Mouse (Mus musculus) ES-E14 (cell line): ENCODE measurements at regions not wholly inside any gene's neighbourhood (a gene's known extent, or its start where the extent isn't known, plus 50 kb on each side); places are given as distances from the start of the nearest gene placed in this dataset.

Experiments used
- DNase-seq: peaks from one replicate; pipeline ENCODE4 v3.0.0-alpha.2; 2013; ENCODE audit warnings: low read depth, low spot score
- H3K27ac ChIP-seq: 2 replicates; pipeline ENCODE4 v1.5.1; 2012; ENCODE audit warnings: low read depth, mild to moderate bottlenecking, low read length, moderate library complexity, mixed read lengths; ENCODE audit not compliant: poor library complexity, insufficient read depth, severe bottlenecking
- H3K36me3 ChIP-seq: 2 replicates; pipeline ENCODE4 v1.6.1; 2012; ENCODE audit warnings: mild to moderate bottlenecking, low read length, moderate library complexity, mixed read lengths; ENCODE audit not compliant: control insufficient read depth, poor library complexity, insufficient read depth, severe bottlenecking
- H3K4me1 ChIP-seq, 2 experiments: fragments of 150-350 bp in 1 of 2; sonication (generic) in 1 of 2; 2 replicates each; pipeline ENCODE4 v1.6.1; 2012; ENCODE audit warnings: low read length in 2 of 2, mild to moderate bottlenecking in 1 of 2, mixed read lengths in 1 of 2; ENCODE audit not compliant: control insufficient read depth in 2 of 2, insufficient read depth in 2 of 2, poor library complexity in 1 of 2
- H3K4me3 ChIP-seq, 2 experiments: fragments of 150-350 bp in 1 of 2; sonication (generic) in 1 of 2; 2 replicates each; pipeline ENCODE4 v1.5.1; 2012; ENCODE audit warnings: low read length in 2 of 2, low read depth in 1 of 2, mild to moderate bottlenecking in 1 of 2, mixed read lengths in 1 of 2; ENCODE audit not compliant: insufficient read depth in 1 of 2, poor library complexity in 1 of 2, severe bottlenecking in 1 of 2
- H3K9ac ChIP-seq: 2 replicates; pipeline ENCODE4 v1.6.1; 2012; ENCODE audit warnings: low read depth, mild to moderate bottlenecking, low read length, mixed read lengths; ENCODE audit not compliant: poor library complexity, insufficient read depth, severe bottlenecking
- H3K9me3 ChIP-seq: fragments of 150-350 bp; sonication (generic); 2 replicates; pipeline ENCODE4 v1.6.1; 2012; ENCODE audit warnings: low read depth, mild to moderate bottlenecking, low read length; ENCODE audit not compliant: control insufficient read depth, insufficient read depth
- CHD2 ChIP-seq: IDR thresholded peaks from 2 replicates; pipeline ENCODE4 v1.6.1; 2014; ENCODE audit warnings: mild to moderate bottlenecking, low read depth, low read length, inconsistent platforms
- HCFC1 ChIP-seq: IDR thresholded peaks from 2 replicates; pipeline ENCODE4 v1.6.1; 2012; ENCODE audit warnings: low read length, inconsistent platforms, borderline replicate concordance; ENCODE audit not compliant: insufficient read depth
- MAFK ChIP-seq: IDR thresholded peaks from 2 replicates; pipeline ENCODE4 v1.6.1; 2014; ENCODE audit warnings: mild to moderate bottlenecking, low read depth, low read length, inconsistent platforms; ENCODE audit not compliant: insufficient read depth
- ZC3H11A ChIP-seq: IDR thresholded peaks from 2 replicates; pipeline ENCODE4 v1.6.1; 2012; ENCODE audit warnings: low read depth, mild to moderate bottlenecking, inconsistent platforms, low read length, borderline replicate concordance
- ZNF384 ChIP-seq: IDR thresholded peaks from 2 replicates; pipeline ENCODE4 v1.6.1; 2012; ENCODE audit warnings: low read depth, low read length, inconsistent platforms
- in situ Hi-C, 2 experiments: fragments of 600-800 bp; cut with MboI; formaldehyde crosslinking; loops; one replicate each; pipeline ENCODE4 v1.15.1; 2025; ENCODE audit warnings: low sequenced_read_pairs in 2 of 2, inconsistent platforms in 1 of 2; ENCODE audit not compliant: unreplicated experiment in 2 of 2

DNA sequence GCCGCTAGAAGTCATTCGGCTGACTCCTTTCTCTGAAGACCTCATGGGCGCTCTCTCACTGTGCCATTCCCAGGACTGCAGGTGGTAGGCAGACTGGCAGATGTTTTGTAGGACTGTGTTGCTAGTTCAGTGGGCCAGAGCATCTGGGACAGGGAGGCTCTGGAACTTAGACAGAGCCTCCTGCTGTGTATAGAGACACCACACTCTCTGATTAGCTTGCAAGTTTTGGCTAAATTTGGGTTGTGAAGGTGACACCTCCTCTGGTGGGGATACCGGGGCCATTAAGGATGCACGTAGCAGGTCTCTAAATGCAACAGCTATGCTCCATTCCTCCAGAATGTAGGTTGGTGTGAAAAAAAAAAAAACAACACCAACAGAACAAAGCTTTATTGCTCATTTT, 171.4 kb upstream of the Ppp2r3a start:
- no peaks in the 10 kb centered on the region for H3K36me3 ChIP-seq
- TF ChIP-seq CHD2: no peak
- TF ChIP-seq HCFC1: no peak
- TF ChIP-seq ZNF384: no peak
- TF ChIP-seq ZC3H11A: no peak
- no peak for TF ChIP-seq MAFK
- no peaks in the 10 kb centered on the region for H3K4me1 ChIP-seq
- no peak overlapping the region for H3K4me3 ChIP-seq
- DNase-seq: no peak
- no peak overlapping the region for H3K27ac ChIP-seq
- no peak overlapping the region for H3K9ac ChIP-seq
- no peaks in the 10 kb centered on the region for H3K9me3 ChIP-seq
- in situ Hi-C loops: no loop called here

DNA sequence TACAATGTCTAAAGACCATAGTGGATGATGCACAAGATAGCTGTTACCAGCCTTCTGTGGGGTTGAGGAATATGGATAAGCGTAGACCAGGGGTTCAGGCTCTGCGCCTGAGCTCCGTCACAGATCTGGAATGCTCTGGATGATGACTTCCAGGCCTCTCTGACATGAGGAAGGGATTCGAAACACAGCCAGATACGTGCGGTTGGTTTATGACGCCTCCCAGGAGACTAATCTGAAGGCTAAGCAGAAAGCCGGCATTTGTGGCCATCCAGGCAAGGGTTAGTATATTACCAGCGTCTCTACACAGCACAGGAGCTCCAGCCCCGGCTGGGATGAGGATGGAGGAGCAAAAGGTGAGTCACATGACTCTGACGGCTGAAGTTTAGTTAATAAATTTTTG, 170.4 kb upstream of the Ppp2r3a start:
- H3K27ac ChIP-seq: no peak overlapping the region
- DNase-seq: no peak
- H3K4me1 ChIP-seq: no peaks in the 10 kb centered on the region
- H3K4me3 ChIP-seq: no peak overlapping the region
- H3K36me3 ChIP-seq: no peaks in the 10 kb centered on the region
- no peak overlapping the region for H3K9ac ChIP-seq
- no peaks in the 10 kb centered on the region for H3K9me3 ChIP-seq
- in situ Hi-C loops: no loop called here
- TF ChIP-seq ZC3H11A (no peak), ZNF384 (no peak), CHD2 (no peak), HCFC1 (no peak), MAFK (no peak)

DNA sequence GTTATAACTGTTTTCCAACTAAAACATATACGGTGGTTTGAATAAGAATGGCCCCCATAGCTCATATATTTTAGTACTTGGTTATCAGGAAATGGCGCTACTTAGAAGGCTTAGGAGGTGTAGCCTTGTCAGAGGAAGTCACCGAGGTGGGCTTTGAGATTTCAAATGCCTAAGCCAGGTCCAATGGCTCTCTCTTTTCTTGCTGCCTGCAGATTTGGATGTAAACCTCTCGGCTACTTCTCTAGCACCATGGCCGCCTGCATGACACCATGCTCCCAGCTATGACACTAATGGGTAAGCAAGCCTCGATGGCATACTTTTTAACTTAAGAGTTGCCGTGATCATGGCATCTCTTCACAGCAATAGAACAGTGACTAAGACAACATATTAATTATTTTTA, 169.5 kb upstream of the Ppp2r3a start:
- Histone ChIP-seq H3K27ac (no peak overlapping the region), H3K9me3 (no peaks in the 10 kb centered on the region), H3K9ac (no peak overlapping the region), H3K36me3 (no peaks in the 10 kb centered on the region), H3K4me3 (no peak overlapping the region), H3K4me1 (no peaks in the 10 kb centered on the region)
- TF ChIP-seq ZNF384 (no peak), MAFK (no peak), HCFC1 (no peak)
- no peak for DNase-seq
- in situ Hi-C loops: no loop called here

DNA sequence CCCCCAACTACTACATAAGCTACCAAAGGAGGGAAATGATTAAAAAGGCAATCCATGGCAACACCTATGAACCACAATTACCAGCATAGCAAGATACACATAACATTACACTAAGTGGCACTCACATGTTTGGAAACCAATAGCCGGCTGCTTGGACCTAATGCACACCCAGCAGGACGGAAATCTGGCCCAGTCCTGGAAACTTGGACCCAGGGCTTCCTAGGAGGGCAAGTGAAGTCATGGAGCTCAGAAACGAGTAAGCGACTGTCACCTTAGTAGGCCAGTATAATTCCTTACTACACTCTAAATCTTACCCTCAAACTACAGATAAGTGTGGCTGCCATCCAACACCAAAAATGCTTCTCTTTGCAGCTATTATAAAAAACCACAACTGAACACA, 168.6 kb upstream of the Ppp2r3a start:
- no peaks in the 10 kb centered on the region for H3K9me3 ChIP-seq
- no peak overlapping the region for H3K4me3 ChIP-seq
- in situ Hi-C loops: no loop called here
- no peaks in the 10 kb centered on the region for H3K36me3 ChIP-seq
- no peak overlapping the region for H3K9ac ChIP-seq
- no peak for DNase-seq
- H3K27ac ChIP-seq: no peak overlapping the region
- H3K4me1 ChIP-seq: no peaks in the 10 kb centered on the region
- TF ChIP-seq CHD2: no peak
- no peak for TF ChIP-seq ZC3H11A
- no peak for TF ChIP-seq MAFK
- no peak for TF ChIP-seq ZNF384
- TF ChIP-seq HCFC1: no peak

DNA sequence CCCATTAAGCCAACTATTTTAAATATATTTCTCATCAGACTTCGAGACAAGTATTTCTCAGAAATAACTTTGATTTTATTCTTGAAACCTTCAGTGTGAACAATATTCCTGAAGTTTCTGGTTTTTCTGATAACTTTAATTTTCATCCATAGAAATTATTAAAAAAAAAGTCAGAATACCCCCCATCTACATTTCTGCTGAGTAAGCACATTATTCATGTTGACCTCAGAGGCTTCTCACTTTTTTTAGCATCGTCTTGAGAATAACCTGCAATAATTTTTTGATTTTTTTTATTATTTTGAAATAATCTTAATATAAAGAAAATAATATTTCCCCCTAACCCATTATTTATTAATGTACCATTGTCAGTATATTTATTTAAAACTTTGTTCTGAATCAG, 166.1 kb upstream of the Ppp2r3a start:
- Histone ChIP-seq H3K9me3 (no peaks in the 10 kb centered on the region), H3K36me3 (no peaks in the 10 kb centered on the region), H3K27ac (no peak overlapping the region), H3K4me3 (no peak overlapping the region), H3K4me1 (no peaks in the 10 kb centered on the region), H3K9ac (no peak overlapping the region)
- DNase-seq: no peak
- in situ Hi-C loops: no loop called here
- TF ChIP-seq CHD2 (no peak), MAFK (peak; percentile 95), ZNF384 (no peak)
